Mouse (Mus musculus) gastrocnemius, postnatal 10 days (tissue): ENCODE results near the gene Lgals3. TPM values are rescaled to one million over a fixed set of nuclear protein-coding genes. Genes with fewer than 3 reads are reported as not detected.

Experiments used
- DNase-seq: peaks from one replicate; pipeline ENCODE4 v3.0.0; 2021; ENCODE audit warnings: mixed read lengths
- total RNA-seq, 2 experiments: library from RNA; stranded (reverse); gene quantifications; 2 replicates each; pipeline ENCODE4 v1.2.3; 2021

Gene Lgals3
- total RNA-seq, 2 experiments from 2014 or later, result 6.2 to 9.6 TPM

DNA sequence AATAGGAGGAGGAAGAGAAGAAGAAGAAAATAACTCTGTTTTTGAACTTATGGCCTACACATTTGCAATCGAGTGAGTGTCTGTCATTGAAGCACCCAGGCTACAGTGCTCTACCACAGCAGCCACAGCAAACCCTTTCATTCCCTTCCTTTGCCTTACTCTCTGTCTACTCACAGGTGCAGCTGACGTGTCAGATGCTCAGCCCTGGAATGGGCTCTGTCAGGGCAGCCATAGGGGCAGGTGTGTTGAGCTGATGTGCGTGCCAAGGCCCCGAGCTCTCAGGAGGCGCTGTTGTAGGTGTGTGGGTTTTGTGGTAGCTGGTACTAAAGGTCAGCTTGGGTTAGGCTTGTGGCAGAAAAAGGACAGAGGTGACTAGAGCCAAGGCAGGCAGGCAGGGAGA lies 2.2 kb downstream of the Lgals3 start:
- DNase-seq, result no peak

DNA sequence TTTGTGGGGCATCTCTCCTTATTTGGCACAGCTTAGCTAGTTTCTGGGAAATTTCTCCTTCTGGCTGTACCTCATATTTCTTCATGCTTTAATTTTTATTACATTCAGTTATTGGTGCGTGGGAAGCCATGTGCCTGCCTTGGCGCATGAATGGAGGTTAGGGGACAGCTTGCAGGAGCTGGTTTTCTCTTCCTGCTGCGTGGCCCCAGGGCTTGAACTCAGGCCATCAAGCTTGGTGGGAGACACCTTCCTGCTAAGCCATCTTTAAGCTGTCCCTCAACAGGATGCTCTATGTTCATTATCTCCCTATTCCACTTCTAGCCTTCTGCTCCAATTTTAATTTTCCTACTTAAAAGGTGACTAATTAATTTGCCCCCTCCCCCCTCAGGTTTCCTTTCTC lies 3.2 kb downstream of the Lgals3 start:
- no peak for DNase-seq

DNA sequence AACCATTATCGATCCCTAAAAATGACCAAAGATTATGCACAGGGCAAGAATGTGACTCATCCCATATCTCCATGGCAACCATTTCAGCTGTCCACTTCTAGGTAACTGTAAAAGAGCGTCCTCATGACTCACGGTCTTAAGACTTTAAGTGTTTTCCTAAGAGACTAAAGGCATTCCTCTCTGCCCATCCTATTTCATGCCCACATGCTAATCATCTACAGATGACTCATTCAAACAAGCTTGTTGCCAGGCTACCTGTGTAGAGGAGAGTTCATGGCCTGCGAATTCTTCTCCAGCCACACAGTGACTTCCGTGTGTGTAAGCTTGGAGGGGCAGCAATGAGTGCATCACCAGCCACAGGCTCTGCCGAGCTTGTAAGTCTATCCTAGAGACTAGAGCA lies 4.1 kb downstream of the Lgals3 start:
- DNase-seq, result no peak

DNA sequence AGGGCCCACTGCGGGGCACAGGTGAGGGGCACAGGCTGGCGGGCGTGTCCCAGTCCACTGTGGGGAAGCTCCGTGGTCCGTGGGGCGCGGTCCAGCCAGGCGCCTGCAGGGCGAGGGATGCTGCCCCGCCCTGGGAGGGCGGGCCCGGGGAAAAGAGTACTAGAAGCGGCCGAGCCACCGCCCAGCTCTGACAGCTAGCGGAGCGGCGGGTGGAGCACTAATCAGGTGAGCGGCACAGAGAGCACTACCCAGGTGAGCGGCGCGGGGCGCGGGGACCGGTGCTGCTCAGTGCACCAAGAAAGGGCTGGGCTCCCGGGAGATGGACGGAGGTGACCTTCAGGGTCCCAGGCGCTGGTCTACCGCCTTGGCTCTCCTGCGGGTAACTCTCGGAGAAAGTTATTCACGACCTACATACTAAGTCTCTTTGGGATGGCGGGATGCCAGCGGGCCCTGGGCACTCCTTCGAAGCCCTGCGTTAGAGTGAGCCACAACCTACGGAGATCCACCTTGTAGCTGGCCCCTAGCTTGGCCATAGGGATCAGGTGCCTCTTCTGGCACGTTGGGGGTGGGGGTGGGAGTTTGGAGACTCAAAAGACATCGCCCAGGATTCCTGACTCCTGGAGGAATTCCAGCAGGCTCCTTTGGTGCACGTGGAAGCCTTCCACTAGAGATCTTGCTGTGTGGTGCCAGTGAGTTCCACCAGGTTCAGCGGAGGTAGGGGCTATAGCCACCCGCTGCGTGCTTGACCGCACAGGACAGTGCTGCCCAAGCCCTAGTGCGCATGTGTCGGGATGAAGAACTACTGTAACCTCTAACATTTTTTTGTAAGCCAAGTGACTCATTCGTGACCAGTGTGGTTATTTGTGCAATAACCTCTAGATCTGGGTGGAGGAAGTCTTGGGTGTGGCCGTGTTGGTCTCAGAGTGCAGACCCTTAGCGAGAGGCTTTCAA lies 6.5 kb downstream of the Lgals3 start:
- DNase-seq, result peak; percentile 41

DNA sequence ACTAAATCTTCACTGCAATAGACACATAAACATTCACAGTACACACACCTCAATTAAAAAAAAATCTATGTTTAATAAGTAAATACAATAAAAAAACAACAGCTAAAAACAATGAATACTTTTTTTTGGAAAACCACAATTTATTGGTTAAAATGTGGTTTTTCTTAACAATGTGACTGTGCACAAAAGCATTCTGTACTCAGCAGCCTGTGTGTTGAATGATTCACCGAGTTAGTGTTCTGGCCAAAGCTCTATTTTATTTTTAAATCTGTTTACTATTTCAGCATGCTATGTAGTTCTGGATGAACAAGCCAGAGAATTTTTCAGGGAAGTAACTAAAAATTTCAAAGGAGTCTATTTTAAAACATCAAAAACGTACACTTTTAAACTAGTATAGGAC lies 9.0 kb downstream of the Lgals3 start:
- DNase-seq, result no peak

DNA sequence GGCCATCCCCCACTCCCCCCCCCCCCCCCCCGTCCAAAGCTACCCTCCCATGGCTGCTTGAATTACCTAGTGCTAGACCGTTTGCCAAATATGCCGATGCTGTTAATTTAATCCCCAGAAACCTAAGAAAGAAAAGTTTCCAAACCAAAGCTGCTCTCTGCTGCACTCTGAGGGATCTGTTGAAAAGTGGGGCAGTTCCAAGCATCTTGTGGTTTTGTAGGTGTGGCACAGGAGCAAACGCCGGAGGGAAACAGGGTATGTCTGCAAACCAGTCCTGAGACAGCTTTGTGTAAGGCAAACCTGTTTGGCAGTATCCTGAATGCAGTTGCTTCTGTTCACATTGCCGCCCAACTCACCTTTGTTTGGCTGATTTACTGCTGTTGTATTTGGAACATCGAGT lies 10.8 kb downstream of the Lgals3 start:
- no peak for DNase-seq

DNA sequence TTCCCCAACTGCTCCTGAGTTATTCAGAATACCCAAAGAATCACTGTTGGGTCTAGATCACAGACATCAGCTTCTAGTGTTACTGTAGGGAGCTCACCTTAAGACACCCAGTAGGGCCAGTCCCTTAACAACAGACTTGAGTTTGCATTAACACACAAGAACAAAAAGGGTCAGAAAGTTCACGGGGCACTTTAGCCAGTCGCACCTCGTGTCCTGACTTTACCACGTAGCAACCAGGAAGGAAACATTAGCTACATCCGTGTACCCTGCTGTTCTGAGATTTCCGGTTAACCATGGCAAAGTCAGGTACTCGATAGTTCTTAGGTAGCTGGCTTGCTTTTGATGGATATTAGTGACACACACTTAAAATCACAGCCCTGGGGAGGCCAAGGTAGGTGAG lies 16.4 kb downstream of the Lgals3 start:
- no peak for DNase-seq

DNA sequence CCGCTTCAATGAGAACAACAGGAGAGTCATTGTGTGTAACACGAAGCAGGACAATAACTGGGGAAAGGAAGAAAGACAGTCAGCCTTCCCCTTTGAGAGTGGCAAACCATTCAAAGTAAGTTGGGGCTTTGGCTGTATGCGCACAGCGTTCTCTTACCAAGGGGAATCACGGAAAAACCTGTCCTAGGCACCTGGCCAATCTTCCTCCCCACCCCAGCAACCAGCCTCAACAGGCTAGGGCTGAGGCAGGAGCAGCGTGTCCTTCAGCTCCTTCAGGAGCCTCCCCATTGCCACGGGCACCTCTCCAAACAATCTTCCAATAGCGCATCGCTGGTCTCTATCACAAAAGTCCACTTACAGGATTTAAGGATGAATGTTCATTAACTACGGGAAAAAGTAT lies 17.1 kb downstream of the Lgals3 start:
- DNase-seq, result no peak

DNA sequence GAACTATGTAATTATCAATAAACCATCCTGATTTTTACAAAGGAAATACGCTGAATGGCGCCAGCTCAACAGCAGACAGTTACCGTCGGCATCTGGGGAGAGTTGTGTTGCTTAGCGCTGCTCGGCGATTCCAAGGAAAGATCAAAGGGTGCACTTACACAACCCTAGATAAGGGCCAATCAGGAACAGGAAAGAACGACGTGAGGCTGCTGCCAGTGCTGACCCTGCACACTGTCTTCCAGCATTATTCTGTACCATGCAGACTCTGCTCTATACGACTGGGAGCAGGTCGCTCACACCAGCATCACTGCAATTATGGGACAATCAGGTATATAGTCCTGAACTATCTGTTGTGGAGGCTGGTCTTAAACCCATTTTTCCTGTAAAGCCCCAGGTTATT lies 18.6 kb downstream of the Lgals3 start:
- DNase-seq, result no peak

DNA sequence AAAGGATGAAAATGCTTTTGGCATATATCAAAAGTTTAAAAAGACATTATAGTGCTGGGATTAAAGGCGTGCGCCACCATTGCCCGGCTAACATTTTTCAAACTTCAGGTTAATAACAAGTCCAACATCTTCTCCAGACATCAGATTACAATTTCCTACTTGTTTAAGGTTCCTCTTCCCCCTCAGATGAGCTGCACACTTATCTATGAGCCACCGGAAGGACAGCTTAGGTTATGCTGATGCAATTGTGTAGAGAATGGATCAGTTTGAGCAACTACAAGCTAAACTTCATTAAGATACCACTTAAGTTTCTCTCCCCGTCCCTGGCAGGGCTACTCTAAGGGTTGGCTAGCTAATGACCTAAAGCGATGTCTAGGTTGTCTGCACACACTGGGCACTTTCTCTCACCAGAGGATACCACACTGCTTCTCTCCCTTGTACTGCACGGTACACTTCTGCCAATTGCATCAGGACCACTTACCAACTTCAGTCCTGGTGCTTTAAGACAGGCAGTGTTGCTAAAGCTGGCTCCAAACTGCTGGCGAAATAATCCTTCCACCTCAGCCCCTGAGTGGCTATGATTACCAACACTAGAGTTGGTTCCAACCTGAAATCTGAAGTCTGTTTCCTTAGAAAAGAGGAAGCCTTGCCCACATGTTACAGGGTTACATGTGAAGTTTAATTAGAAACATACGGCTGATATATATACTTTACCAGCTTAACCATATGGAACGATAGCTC lies 26.0 kb downstream of the Lgals3 start:
- no peak for DNase-seq

DNA sequence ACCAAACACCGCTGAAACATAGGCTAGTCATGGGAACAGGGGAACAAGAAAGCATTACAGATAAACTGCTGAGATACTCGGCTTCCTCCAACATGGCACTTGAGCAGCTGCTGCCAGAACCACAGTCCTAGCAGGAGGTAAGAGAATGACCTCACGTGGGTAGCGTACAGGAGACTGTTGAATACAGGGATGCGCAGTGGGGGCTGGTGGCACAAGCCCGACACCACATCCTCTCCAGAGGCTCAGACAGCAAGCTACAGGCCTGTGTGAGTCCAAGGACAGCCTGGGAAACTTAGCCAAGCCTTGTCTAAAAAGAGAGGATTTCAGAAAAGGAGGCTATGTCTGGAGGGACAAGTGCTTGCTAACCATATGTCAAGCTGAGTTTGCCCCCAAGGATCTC lies 27.5 kb downstream of the Lgals3 start:
- DNase-seq, result no peak

DNA sequence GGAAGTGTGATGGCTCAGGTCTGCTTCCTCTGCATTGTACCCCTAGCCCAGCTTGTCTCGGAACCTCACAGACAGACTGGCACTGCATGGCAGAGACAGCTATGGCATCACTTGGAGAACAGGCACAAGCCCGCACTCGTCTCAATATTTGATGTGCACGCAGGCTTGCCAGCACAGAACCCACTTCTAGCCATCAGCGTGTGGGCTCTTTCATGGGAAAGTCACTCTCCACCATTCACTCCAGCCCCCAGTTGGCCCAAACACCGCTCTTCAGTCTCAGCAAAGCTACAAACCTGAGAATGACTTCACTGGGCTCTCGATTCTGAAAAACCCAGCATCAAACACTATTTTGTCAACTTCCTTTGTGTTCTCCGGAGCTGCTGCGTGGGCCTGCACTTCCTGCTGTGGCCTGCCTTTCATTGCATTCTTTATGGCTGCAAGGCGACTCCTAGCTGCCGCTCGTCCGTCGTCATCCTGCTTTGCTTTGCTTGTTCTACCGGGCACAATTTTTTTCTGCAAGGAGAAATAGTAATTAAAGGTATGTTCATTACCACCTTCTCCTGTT lies 28.0 kb downstream of the Lgals3 start:
- DNase-seq, result no peak

DNA sequence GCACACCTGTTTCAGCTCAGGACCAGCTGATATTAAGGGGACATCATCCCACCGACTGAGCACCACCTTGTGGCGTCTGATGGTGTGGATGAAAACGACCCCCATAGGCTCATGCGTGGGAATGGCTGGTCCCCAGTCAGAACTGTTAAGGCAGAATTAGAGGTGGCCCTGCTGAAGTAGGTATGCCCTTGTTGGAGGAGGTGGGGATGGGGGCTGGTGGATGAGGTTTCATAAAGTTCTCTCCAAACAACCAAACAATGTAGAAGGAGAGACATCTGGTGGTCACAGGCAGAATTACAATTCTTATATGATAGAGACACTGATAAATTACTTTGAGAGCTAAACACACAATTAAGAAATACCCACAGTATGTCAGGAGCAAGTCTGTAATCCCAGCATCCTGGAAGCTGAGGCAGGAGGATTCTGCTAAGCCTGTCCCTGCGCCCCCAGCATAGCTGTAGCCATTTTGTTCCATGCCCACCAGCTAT lies 28.7 kb downstream of the Lgals3 start:
- DNase-seq, result no peak

DNA sequence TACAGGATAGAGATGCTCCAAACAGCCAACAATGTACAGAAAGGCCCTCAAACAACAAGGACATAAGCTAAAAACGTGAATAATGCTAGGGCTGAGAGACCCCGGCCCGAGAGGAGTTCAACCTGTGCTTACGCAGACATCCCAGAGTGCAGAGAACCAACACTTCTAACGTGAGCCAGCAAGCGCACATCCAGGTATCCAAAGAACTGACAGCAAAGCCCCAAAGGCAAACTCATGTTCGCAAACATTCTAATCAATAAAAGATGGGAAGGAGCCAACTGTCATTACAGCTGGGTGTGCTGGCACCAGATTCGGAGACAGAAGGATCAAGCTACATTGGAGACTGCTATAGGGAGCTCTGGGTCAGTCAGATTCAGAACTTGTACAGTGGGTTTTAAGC lies 35.2 kb downstream of the Lgals3 start:
- DNase-seq, result no peak

DNA sequence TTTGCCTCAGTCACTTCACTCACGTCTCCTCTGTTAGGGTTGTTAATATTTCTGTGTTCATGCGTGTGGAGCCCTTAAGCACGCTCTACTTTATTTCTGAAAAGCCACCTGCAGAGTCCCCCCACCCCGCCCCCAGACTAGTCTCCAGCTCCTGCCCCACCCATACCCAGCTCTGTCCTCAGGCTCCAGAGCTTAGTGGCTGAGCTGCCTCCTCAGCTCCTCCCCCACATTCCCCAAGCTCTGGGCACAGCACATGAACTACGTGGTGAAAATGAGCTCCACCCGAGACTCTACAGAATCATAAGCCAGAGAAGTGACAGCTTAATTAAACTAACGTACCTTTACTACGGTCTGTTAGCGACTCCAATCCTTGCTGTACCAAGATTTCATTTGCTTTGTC lies 38.4 kb downstream of the Lgals3 start:
- no peak for DNase-seq

DNA sequence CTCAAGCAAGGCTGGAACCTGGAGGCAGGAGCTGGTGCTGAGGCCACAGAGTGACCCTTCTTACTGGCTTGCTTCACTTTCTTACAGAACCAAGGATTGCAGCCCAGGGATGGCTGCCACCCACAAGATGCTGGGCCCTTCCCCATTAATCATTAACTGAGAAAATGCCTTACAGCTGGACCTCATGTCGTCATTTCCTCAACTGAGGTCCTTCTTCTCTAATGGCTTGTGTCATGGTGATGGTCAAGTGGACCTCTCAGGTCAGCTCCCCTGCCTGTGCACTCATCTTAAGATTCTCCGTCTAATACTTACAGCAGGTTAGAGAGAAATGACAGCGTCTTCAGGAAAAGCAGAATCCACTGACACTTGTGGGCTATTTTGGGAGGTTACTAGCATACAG lies 49.8 kb downstream of the Lgals3 start:
- no peak for DNase-seq

DNA sequence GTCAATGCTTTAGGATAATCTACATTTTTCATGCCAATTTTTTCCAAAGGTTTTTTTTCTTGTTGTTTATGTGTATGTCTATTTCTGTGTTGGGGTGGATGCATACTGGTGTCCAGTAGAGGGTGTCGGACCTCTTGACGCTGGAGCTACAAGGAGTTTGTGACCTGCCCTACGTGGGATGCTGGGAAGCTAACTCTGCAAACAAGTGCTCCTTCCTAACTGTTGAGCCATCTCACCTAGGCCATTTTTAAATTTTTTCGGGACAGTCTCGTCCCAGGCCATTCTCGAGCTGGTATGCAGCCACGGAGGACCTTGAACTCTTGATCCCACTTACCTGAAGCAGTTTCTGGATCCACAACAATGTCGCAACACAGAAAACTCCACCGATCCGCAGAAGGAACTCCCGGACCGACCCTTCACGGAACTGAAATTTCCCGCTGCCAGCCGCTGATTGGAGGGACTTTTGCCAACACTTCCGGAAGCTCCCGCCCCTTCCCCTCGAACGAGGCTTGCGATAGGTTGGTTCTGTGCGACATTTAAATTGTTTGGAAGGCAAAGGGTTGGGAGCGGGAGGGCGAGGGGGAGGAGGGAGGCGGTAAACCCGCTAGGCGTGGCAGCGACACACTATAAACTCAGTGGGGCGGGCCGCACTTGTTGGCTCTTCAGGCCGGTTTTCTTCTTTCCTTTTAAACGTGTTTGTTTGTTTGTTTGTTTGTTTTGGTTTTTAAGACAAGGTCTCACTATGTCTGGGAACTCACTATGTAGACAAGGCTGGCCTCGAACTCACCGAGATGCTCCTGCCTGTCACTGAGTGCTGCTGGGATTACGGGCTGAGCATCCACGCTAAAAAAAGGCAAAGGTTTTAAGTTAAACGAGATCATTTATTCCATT lies 50.5 kb downstream of the Lgals3 start, which contains the start of gene Dlgap5:
Gene Dlgap5 (minus strand): TSS at position 633 of the 891 bp plus-strand sequence.
- DNase-seq, result peak; percentile 87

DNA sequence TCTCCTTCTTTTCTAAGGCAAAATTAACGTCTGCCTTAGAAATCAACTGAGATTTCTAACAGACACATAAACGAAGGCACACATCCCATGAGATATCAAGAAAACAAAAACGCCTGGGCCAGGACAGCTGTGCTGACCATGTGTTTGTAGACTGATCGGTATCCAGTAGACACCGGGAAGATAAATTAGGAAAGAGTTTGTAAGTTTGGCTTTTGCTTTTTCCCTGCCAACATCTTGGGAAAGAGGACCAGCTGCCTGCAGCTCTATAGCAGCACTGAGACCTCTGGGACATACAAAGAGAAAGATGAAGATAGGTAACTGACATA lies 51.1 kb downstream of the Lgals3 start:
- DNase-seq, result no peak

DNA sequence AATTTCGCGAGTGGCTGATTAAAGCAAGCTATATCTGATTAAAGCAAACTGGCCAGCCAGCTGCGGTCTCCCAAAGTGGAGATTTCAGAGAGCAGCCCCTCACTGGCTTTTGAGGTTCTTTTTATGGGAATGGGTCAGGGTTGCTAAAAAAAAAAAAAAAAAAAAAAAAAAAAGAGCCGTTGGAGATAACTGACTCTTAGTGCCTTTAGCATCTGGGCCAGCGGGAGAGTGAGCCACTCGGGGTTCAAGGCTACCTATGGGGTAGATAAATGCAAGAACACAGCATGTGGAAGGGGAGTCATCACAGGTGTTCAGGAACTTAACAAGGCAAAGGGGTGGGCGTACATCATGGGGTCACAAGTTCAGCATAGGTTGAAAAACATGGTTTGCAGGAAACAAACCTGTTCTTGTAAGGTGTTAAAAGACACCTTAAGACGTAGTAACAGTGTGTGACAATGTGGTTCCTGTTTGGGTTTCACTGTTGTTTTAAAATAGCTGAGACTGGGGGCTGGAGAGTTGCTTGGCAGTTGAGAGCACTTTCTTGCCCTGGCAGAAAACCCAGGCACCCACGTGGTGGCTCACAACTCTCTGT lies 51.6 kb downstream of the Lgals3 start:
- DNase-seq, result no peak

DNA sequence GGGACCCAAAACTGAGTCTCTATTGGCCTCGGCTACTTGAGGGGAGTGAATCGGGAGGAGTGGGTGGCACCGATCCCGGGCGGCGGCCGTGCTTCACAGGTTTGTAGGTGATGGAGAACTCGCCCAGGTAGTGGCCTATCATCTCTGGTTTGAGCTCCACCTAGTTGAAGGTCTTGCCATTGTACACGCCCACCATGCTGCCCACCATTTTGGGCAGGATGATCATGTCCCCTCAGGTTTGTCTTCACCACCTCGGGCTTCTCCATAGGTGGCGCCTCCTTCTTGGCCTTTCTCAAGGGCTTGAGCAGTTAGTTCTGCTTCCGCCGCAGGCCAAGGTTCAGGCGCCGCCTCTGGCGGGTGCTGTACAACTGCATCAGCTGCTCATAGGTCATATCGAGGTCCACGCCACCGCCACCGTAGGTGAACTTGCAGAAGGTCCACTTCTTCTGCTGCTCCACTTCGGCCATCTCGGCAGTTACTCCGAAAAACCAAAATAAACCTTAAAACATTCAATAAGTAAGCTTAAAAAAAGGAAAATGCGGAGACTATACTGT lies 52.2 kb downstream of the Lgals3 start:
- DNase-seq, result no peak

DNA sequence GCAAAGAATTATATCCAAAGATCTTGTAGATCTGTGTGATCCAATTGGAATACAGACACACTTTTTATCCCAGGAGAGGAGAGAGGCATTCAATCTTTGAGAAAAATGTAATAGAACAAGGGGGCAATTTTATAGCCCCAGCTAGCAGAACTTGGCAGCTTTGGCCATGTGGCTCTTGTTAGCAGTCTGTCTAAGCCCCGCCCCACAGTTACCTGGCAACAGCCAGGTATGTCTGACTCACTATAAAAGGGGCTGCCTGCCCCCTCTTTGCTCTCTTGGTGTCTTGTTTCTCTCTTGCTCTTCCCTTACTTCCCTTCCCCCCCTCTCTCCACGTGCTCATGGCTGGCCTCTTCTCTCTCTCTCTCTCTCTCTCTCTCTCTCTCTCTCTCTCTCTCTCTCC lies 54.1 kb downstream of the Lgals3 start:
- DNase-seq, result no peak
